Mouse (Mus musculus) layer of hippocampus, postnatal 25 days (tissue): ENCODE measurements around the gene Klf2. TPM values are rescaled to one million over a fixed set of nuclear protein-coding genes. Genes with fewer than 3 reads are reported as not detected.

Experiments used
- DNase-seq, 2 experiments: peaks; one replicate each; pipeline ENCODE4 v3.0.0; 2022; ENCODE audit warnings: mixed read lengths in 2 of 2, low spot score in 1 of 2; ENCODE audit errors: extremely low spot score in 1 of 2
- total RNA-seq, 2 experiments: library from RNA; stranded (reverse); gene quantifications; 2 replicates each; pipeline ENCODE4 v1.2.3; 2021

The Klf2 gene
- total RNA-seq = 10 to 100 TPM; 14.3 to 18.0 TPM

DNA sequence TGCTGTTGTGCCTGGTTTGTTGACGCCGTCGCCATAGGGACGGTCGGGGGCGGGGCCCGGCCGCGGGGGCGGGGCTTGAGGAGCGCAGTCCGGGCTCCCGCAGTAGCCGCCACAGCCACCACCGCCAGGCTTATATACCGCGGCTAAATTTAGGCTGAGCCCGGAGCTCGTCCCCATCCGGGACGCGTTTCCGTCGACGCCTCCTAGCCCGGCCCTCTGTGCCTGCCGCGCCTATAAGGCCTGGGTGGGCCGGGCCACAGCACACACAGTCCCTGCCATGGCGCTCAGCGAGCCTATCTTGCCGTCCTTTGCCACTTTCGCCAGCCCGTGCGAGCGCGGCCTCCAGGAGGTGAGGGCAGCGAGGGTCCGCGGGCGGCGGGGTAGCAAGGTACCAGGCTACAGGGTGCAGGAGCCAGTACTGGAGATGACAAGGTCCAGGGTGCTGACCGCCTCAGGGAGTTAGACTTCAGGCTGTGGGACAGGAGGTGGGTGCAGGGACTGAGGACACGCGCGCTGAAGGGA is at the start of gene Klf2:
Gene Klf2 (plus strand): TSS at position 233 of the 522 bp plus-strand sequence.
- DNase-seq = peak; percentile 68 to 70

DNA sequence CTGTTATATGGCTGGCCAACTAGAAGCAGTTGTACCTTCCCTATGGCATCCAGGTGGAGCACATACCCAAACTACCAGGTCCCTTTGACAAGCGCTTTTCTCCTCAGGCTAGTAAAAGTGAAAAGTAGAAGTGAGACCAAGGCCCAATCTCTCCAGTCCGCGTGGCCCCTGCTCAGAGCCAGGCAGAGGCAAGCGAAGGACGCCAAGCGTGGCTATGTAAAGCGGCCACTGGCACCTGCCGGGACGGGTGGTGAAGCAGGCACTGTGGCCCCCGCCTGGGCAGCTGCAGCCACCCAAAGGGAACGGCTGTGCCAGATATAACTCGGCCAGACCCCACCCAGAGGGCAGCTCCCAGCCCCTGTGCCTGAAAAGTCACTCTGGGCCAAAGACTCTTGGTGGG is 48.2 kb upstream of the Klf2 start:
- DNase-seq = no peak

DNA sequence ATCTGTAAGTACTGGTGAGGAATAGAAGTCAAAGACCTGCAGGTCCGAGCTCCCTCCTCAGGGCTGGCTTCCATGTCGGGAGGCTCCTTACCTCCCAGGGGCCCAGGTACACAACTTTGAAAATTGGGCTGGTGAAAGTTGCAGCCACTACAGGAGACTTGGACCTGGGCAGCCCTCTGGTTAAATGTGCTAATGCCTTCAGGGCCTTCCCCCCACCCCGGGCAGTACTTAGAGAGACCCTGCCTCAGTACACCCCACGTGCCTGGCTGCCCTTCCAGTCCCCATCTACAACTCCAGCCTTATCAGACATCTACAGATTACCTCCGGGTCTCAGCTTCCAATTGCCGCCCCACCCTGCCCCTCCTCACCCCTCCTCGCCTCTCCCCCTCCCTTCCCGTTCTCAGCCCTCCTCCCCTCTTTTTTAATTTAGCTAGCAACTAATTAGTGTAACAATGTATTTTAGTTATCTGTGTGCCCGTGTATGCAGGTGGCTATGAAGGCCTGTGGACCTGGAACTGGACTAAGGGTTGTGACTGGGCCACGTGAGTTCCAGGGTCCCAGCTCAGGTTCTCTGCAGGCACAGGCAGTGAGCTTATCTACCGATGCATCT is 47.7 kb upstream of the Klf2 start:
- DNase-seq = no peak

DNA sequence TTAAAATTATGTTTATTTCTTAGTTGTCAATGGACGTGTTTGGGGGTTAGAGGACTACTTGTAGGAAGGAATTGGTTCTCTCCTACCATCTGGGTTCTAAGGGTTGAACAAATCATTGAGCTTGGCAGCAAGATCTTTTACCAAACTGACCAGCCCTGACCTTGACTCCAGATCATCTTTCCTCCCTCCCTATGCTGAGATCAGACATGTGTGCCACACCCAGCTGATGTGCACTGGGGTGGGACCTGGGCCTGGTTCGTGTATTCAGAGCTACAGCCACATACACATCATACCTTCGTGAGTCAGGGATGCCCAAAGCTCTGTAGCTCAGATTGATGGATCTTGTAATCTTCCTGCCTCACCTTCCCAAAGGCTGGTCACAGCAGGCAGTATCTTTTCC is 47.1 kb upstream of the Klf2 start:
- DNase-seq = no peak

DNA sequence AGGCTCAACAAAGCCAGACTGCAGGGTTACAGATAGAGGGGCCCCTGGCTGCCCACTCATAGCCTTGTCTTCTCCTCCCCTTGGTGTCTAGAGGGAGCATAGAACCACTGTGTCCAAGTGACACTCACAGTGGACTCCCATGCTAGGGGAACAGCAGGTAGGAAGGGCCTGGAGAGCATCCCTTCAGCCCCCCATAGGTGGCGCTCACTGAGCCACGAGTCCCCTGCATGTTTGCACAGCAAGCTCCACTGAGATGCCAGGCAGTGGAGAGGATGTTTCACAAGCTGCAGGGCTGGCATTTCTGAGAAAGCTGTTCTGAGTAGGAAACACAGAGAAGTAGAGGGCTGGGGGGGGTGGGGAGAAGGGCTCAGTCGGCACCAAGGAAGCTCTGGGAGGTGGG is 46.5 kb upstream of the Klf2 start:
- peak; percentile 49 to 54 for DNase-seq

DNA sequence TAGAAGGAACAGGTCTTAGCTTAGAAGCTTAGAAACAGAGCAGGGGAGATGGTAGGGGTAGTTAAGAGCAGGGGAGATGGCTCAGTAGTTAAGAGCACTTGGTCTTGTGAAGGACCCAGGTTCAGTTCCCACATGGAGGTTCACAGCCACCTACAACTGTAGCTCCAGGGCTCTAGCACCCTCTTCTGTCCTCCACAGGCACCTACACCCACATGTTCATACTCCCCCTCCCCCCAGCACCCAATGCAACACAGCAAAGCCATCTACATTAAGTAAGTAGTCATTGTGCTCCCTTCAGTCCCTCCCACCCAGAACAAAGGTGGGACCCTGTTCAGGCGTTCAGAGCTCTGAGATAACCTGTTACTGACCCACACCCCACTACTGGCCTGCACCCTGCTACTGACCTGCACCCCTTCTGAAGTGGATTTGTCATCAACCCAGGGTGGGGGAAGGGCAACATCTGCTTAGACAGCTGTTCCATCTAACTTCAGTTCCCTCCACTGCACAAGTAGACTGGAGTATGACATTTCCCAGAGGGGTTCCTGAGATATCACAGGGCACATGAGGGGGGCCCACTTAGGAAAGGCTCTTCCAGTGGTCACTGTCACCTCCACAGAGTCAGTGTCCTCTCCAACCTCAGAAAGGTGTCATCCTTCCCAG is 45.6 kb upstream of the Klf2 start:
- no peak for DNase-seq

DNA sequence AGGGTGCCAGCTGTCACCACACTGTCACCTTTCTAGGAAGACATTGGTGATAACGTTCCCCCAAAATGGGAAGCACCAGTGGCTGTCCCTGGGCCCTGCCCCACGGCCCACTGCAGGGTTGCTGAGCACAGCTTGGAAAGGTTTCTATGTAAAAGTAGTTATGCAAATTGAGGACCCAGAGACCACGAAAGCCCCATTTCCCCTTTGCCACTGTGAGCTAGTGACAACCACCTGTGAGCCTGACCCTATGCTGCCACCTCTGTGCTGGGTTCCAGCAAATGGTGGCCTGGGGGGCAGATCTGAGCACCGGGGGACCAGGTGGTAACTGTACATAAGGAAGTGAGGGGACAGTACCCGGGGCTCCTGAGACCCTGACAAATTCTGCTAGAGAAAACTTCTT is 45.0 kb upstream of the Klf2 start:
- DNase-seq = no peak

DNA sequence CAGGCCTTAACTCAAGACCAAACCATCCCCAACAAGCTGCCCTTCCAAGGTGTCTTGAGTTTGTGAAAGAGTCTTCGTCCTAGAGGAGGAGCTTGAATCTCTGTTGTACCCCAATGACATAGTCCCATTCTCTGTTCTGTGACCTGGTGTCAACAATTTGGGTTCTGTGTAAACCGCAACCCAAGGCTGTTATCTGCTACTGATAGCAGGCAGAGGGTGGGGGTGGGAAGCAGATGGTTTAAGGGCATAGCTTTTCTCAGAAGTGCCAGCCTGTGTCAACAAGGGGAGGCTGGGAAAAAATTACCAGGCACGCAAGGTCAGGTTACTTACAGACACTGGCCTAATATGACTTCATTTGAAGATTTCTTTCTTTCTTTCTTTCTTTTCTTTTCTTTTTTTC is 41.6 kb upstream of the Klf2 start:
- no peak for DNase-seq

DNA sequence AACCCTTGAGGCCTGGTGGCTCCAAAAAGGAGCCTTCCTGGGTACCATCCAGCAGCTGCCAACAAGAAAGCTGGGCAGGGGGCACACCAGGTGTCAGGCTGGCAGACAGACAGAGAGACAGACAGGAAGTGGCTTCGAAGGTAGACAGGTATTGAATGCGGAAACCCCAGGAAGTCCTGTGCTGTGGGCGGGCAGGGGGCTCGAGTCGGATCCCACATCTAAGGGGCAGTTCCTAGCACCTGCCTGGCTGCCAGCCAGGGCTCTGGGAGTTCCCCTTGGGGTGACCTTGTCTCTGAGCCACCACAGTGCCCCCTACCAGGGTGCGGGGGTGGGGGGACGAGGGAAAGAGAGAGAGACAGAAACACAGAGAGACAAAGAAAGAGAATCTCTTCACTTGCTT is 39.7 kb upstream of the Klf2 start:
- DNase-seq = no peak

DNA sequence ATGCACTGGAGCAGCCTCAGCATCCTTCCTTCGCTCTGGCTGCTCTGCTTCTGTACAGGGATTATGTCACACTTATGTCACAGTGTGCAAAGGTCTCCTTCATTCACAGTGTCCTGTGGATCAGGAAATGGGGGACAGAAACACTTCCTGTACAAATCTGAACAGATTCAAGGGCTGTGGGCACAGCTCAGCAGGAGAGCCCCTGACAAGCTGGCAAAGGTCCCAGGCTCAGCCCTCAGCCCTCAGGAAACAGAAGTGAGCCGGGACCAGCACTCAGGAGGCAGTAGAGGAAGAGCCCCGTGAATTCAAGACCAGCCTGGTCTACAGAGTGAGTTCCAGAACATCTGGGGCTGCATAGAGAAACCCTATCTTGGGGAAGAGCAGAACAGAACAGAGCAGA is 37.2 kb upstream of the Klf2 start:
- no peak for DNase-seq

DNA sequence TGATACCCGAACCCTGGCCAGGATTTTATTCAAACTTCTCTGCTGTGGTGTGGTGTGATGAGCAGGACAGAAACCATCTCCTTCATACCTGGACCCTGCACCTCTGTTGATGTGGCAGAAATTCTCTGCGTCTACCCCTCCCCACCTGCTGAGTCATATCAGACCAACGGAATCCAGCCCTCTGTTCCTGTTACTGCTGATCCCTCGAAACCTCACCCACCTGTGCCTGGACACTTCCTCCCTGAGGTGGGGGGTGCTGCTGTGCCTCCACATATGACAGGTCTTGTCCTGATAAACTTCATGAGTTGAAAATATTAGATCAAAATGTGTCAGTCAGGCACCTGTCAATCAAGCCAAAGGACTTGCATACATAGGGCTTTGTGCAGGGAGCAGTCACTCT is 33.5 kb upstream of the Klf2 start:
- no peak for DNase-seq

DNA sequence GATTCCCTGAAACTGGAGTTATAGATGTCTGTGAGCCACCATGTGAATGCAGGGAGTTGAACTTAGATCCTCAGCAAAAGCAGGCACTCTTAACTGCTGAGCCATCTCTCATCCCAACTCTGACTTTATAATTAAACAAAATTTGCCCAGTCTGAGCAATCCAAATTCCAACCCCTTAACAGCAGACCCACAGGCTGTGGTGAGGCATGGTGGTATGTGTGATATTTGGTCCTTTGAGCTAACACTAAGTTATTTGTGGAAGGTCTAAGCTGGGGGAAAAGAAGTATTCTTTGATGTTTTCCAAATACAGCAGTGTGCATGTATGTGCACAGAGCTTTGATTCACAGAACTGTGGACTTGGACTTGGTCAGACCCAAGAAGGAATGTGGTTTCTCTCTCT is 29.8 kb upstream of the Klf2 start:
- DNase-seq = no peak

DNA sequence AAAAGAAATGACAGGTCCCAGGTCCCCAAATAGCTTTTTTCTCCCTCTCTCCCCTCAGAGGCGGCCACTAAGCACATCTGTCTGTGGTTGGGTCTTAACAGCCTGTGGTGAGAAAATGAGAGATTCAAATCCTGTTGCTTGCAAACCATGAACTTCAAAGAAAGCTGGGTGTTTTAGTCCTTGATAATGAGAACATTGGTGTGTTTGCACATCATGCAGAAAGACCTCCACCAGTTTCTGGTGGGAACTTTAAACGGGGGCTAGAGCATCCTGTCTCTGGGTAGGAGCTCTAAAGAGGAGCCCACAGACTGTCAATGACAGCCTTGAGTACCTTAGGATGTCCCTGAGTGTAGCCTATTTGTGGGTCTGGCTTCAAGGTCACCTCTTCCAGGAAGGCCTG is 27.7 kb upstream of the Klf2 start:
- DNase-seq = no peak

DNA sequence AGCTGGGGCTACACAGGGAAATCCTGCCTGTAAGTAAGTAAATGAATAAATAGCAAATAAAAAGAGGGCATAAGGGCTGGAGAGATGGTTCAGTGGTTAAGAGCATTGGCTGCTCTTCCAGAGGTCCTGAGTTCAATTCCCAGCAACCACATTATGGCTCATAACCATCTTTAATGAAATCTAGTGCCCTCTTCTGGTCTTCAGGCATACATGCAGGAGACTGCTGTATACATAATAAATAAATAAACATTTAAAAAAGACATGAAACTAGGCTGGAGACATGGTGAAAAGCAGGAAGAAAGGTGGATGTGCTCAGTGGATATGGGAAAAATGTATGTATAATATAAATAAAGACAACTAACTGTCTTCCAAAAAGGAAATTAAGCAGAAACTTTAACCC is 25.5 kb upstream of the Klf2 start:
- DNase-seq = no peak

DNA sequence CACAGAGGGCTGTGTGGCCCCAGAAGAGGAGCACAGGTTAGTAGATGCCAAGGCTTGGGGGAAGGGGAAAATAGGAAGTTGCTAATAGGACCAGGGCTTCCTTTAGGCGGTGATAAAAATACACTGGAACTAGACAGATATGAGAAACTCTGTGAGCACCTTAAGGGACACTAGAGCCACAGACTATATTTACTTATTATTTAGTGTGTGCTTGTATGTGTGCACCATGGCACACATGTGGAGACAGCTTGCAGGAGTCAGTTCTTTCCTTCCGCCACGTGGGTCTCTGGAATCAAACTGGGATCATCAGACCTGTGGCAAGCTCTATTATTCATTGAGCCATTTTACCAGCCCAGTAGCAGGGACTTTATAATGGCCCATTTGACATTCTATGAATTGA is 23.7 kb upstream of the Klf2 start:
- no peak for DNase-seq

DNA sequence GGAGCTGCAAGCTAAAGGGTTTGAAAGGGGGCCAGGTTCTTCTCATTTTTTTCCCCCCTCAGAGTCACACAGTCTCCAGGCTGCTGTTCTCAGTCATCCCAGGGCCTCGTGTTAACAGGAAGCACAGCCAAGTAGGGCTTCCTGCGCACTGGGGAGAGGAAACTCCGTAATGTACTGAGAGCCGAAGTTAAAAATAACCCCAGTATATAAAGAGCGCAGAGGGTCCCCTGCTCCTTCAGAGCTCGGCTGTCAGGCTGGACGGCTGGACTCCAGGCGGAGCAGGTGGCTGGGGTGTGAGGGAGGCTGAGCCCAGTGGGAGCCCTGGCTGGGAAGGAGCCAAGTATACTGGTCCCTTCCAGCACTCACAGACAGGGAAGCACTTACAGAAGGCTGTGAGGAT is 23.2 kb upstream of the Klf2 start:
- peak in 1 of 2 experiments; percentile 30 for DNase-seq

DNA sequence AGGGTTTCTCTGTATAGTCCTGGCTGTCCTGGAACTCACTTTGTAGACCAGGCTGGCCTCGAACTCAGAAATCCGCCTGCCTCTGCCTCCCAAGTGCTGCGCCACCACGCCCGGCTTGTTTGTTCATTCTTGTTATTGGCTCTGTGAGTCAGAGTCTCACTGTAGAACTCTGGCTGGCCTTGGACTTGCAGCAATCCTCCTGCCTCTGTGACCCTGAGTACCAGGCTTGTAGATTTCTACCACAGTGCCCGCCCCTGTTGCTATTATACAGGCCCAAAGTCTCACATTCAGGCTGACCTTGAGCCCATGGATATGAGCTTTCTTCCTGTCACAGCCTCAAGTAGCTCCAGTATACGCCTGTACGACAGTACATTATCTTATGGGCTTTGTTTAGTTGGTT is 22.3 kb upstream of the Klf2 start:
- no peak for DNase-seq

DNA sequence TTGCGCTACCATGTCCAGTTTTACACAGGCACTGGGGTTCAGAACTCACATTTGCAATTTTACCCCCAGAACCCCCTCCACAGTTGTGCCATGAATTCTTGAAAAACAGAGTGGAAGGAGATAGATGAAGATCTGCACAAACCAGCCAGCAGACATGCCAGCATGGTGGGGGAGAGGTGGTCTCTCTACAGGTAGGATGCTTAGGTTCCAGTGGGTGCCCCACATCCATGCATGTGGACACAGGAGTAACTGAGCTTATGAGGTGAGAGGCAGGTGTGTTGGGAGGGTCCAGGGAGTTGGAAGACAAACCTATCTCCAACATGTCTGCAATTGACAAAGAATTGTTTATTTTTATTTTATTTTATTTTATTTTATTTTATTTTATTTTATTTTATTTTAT is 19.9 kb upstream of the Klf2 start:
- no peak for DNase-seq

DNA sequence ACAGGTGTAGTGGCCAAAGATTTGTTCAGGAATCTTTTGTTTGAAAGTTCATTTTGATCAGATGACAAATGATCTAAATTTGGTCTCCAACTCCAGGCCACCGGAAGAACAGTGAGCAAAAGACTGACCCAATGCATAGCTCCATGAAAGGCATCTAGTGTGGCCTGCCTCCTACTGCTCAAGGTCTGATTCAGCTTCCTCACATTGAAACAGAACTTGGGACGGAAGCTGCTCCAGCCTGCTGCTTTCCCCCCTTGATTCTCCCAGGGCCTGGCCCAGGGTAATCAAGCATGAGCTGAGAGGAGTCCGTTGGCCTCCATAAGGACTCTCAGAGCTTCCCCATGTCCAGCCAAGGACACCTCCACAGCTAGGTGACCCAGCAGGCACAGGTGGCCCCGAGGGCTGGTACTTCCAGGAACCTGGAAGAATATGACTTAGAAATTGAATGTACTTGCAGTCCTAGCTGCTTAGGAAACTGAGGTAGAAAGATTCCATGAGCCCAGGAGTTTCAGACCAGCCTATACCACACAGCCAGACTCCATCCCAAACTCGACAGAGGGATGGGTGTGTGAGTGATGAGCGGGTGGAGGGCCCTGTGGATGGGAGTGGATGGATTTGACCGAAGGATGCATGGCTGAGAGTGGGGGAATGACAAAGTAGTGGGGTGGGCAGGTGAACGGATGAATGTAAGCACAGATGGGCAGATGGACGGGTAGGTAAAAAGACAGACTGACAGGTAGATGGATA is 18.0 kb upstream of the Klf2 start:
- no peak for DNase-seq

DNA sequence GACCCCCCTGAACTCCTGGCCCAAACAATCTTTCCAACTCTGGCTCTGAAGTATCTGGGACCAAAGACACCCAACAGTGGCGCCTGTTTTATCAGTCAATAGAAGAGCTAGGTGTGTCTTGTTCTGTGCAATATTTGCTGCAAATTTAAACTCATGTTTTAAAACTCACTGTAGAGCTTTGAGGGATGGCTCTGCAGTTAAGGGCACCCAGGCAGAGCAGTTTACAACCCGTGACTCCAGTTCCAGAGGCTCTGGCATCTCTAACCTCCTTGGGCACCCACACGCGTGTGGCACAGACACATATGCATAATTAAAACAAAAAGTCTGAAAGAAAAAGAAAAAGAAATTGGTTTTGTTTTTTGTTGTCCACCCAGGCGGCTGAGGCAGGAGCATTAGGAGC is 17.3 kb upstream of the Klf2 start:
- DNase-seq = no peak

DNA sequence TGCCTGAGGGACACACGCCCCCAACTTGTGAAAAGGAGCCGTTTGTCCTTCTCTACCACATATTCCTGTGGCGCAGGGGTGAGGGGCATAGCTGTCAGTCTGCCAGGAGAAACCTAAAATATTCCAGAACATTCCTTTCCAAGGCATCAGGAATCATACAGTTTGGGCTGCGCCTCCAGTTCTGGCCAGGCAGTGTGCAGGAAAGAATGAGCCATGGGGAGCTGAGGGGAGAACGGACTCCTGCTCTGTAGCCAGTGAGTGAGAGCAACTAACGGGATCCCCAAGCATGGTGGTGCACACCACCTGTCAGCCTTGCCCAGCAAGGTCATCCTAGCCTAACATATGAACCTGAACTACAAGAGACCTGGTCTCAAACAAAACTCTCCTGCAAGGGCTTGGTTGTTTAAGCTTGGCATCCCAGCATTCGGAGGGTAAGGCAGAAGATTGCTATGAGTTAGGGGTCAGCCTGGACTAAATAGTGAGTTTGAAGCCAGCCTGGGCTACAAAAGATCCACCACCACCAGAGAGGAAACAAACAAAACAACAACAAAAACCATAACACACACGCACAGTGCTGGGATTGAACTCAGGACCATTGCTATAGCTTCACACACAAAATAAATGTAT is 15.7 kb upstream of the Klf2 start:
- no peak for DNase-seq
